Mouse (Mus musculus) embryonic facial prominence, embryonic 14.5 days (tissue): ENCODE results near the gene Rasa2. TPM values are rescaled to one million over a fixed set of nuclear protein-coding genes. Genes with fewer than 3 reads are reported as not detected.
A peak's percentile ranks its signal among the peaks of the same experiment; 100 is the strongest.
"Not testable (repeated sequence)": the region's sequence is repeated elsewhere in the genome, so short reads cannot be mapped to it uniquely, and the experiment has no call there.

Source experiments
- ATAC-seq: fragments of 200-750 bp; cut with Nextera tagmentation; 2 replicates; pipeline ENCODE4 v1.8.0; 2017; ENCODE audit warnings: low read depth, moderate number of reproducible peaks, moderate TSS enrichment
- DNase-seq: peaks from one replicate; pipeline ENCODE4 v3.0.0-alpha.2; 2015; ENCODE audit warnings: low spot score
- H3K27ac ChIP-seq: fragments of 300-500 bp; sonication (generic); replicated peaks from 2 replicates; pipeline ENCODE4 v1.5.1; 2014; ENCODE audit warnings: low read depth, mild to moderate bottlenecking, low read length, moderate library complexity
- H3K27me3 ChIP-seq: fragments of 300-500 bp; sonication (generic); replicated peaks from 2 replicates; pipeline ENCODE4 v1.6.1; 2014; ENCODE audit warnings: low read length; ENCODE audit not compliant: control insufficient read depth, insufficient read depth
- H3K36me3 ChIP-seq: fragments of 300-500 bp; sonication (generic); 2 replicates; pipeline ENCODE4 v1.6.1; 2014; ENCODE audit warnings: low read length, mixed read lengths; ENCODE audit not compliant: control insufficient read depth, insufficient read depth
- H3K4me1 ChIP-seq: fragments of 300-500 bp; sonication (generic); 2 replicates; pipeline ENCODE4 v1.6.1; 2014; ENCODE audit warnings: antibody characterized with exemption, low read length; ENCODE audit not compliant: control insufficient read depth, insufficient read depth
- H3K4me2 ChIP-seq: fragments of 300-500 bp; sonication (generic); 2 replicates; pipeline ENCODE4 v1.6.1; 2014; ENCODE audit warnings: low read depth, mild to moderate bottlenecking, low read length, moderate library complexity, mixed read lengths
- H3K4me3 ChIP-seq: fragments of 300-500 bp; sonication (generic); 2 replicates; pipeline ENCODE4 v1.5.1; 2014; ENCODE audit warnings: low read depth, mild to moderate bottlenecking, low read length
- H3K9ac ChIP-seq: fragments of 300-500 bp; sonication (generic); 2 replicates; pipeline ENCODE4 v1.6.1; 2014; ENCODE audit warnings: low read depth, mild to moderate bottlenecking, low read length, moderate library complexity, mixed read lengths
- H3K9me3 ChIP-seq: fragments of 300-500 bp; sonication (generic); 2 replicates; pipeline ENCODE4 v1.6.1; 2016; ENCODE audit warnings: low read length; ENCODE audit not compliant: control insufficient read depth
- WGBS: fragments of 180-500 bp; shearing (Covaris S2); extraction: QIAGEN DNeasy Blood & Tissue Kit; methylation state at CpG from one replicate; pipeline ENCODE4 v1.1.7; 2014; 5-methylcytosine and 5-hydroxymethylcytosine counted together
- polyA plus RNA-seq: library from polyadenylated mRNA; unstranded; fragments of >200 nt; fragmentation: Nextera tagmentation; extraction: Ambion mirVana; gene quantifications from 2 replicates; pipeline ENCODE4 v1.2.1, GENCODE M21; 2014

Gene Rasa2
- polyA plus RNA-seq, 1 experiment from 2014 or later, result 16.7 TPM

GRCm38 (mm10) chr9:96558594-96558993 lies 72.8 kb downstream of the Rasa2 start:
- Histone ChIP-seq H3K36me3 (peaks cover 56% of the 10 kb centered on the region), H3K4me1 (no peaks in the 10 kb centered on the region), H3K27ac (no peak overlapping the region), H3K27me3 (no peaks in the 10 kb centered on the region), H3K9ac (no peak overlapping the region), H3K4me3 (no peak overlapping the region), H3K4me2 (no peak overlapping the region), H3K9me3 (no peaks in the 10 kb centered on the region)
- WGBS, result 89% methylated on average over 1 of the region's 1 CpGs
- no peak for DNase-seq
- no peak for ATAC-seq

- Histone ChIP-seq H3K27me3 (no peaks in the 10 kb centered on the region), H3K4me1 (no peaks in the 10 kb centered on the region), H3K27ac (no peak overlapping the region), H3K4me3 (no peak overlapping the region), H3K9ac (no peak overlapping the region), H3K9me3 (no peaks in the 10 kb centered on the region), H3K36me3 (peaks cover 55% of the 10 kb centered on the region), H3K4me2 (no peak overlapping the region)
- no peak for ATAC-seq
- DNase-seq, result no peak
- 94% methylated on average over 1 of the region's 1 CpGs for WGBS
Observed at GRCm38 (mm10) chr9:96554095-96554494, 77.3 kb downstream of the Rasa2 start.

- Histone ChIP-seq H3K36me3 (peaks cover 42% of the 10 kb centered on the region), H3K9ac (no peak overlapping the region), H3K4me2 (no peak overlapping the region), H3K9me3 (no peaks in the 10 kb centered on the region), H3K27ac (no peak overlapping the region), H3K4me3 (no peak overlapping the region), H3K27me3 (no peaks in the 10 kb centered on the region), H3K4me1 (no peaks in the 10 kb centered on the region)
- DNase-seq, result no peak
- no peak for ATAC-seq
- WGBS, result 89% methylated on average over 13 of the region's 13 CpGs
Observed at GRCm38 (mm10) chr9:96545410-96545809, 86.0 kb downstream of the Rasa2 start.

GRCm38 (mm10) chr9:96543643-96544640 lies 87.5 kb downstream of the Rasa2 start:
- ATAC-seq (peak; percentile 86), DNase-seq (peak; percentile 73)
- Histone ChIP-seq H3K27me3 (no peaks in the 10 kb centered on the region), H3K4me1 (no peaks in the 10 kb centered on the region), H3K36me3 (peaks cover 39% of the 10 kb centered on the region), H3K27ac (no peak overlapping the region), H3K4me3 (no peak overlapping the region), H3K9me3 (no peaks in the 10 kb centered on the region), H3K4me2 (peak overlapping the region; percentile 33; the same call in 1 of the 2 replicates), H3K9ac (0 out of 2 replicates have a peak overlapping the region, but pooled peaks have one; percentile 3)
- WGBS, result 35% methylated on average over 27 of the region's 27 CpGs

- no peak overlapping the region for H3K9ac ChIP-seq
- H3K4me1 ChIP-seq, result no peaks in the 10 kb centered on the region
- peaks cover 16% of the 10 kb centered on the region for H3K36me3 ChIP-seq
- ATAC-seq, result no peak
- no peaks in the 10 kb centered on the region for H3K9me3 ChIP-seq
- WGBS, result 56% methylated on average over 10 of the region's 10 CpGs
- H3K4me2 ChIP-seq, result no peak overlapping the region
- no peak overlapping the region for H3K4me3 ChIP-seq
- H3K27me3 ChIP-seq, result no peaks in the 10 kb centered on the region
- H3K27ac ChIP-seq, result no peak overlapping the region
- DNase-seq, result no peak
Observed at GRCm38 (mm10) chr9:96538916-96539315, 92.5 kb downstream of the Rasa2 start.

- Histone ChIP-seq H3K9me3 (no peaks in the 10 kb centered on the region), H3K9ac (no peak overlapping the region; the same call in 1 of the 2 replicates), H3K27ac (peak overlapping the region; percentile 59), H3K27me3 (no peaks in the 10 kb centered on the region), H3K36me3 (peaks cover 8% of the 10 kb centered on the region), H3K4me2 (peak overlapping the region; percentile 65), H3K4me3 (no peak overlapping the region), H3K4me1 (no peaks in the 10 kb centered on the region)
- DNase-seq (no peak), ATAC-seq (no peak)
- WGBS, result 81% methylated on average over 6 of the region's 6 CpGs
Observed at GRCm38 (mm10) chr9:96537615-96537919, 93.8 kb downstream of the Rasa2 start.

GRCm38 (mm10) chr9:96536895-96537614 lies 94.4 kb downstream of the Rasa2 start:
- Histone ChIP-seq H3K4me2 (peak overlapping the region; percentile 65), H3K4me3 (peak overlapping the region; percentile 44), H3K9me3 (no peaks in the 10 kb centered on the region), H3K27ac (peak overlapping the region; percentile 59), H3K4me1 (no peaks in the 10 kb centered on the region), H3K9ac (peak overlapping the region; percentile 71), H3K27me3 (no peaks in the 10 kb centered on the region), H3K36me3 (peaks cover 5% of the 10 kb centered on the region)
- 27% methylated on average over 35 of the region's 37 CpGs for WGBS
- DNase-seq, result peak; percentile 77
- ATAC-seq, result peak; percentile 88

GRCm38 (mm10) chr9:96536093-96536492 lies 95.3 kb downstream of the Rasa2 start:
- H3K4me3 ChIP-seq, H3K4me2 ChIP-seq, H3K27ac ChIP-seq, DNase-seq, ATAC-seq, H3K9ac ChIP-seq, H3K36me3 ChIP-seq, H3K9me3 ChIP-seq, H3K4me1 ChIP-seq, H3K27me3 ChIP-seq: not testable (repeated sequence)
- 84% methylated on average over 4 of the region's 4 CpGs for WGBS
